Mouse (Mus musculus) cerebellum, adult 11 months (tissue): ENCODE data around the gene Crnkl1.

ENCODE experiments used
- DNase-seq: peaks from one replicate; pipeline ENCODE4 v3.0.0; 2022

Gene Crnkl1

DNA sequence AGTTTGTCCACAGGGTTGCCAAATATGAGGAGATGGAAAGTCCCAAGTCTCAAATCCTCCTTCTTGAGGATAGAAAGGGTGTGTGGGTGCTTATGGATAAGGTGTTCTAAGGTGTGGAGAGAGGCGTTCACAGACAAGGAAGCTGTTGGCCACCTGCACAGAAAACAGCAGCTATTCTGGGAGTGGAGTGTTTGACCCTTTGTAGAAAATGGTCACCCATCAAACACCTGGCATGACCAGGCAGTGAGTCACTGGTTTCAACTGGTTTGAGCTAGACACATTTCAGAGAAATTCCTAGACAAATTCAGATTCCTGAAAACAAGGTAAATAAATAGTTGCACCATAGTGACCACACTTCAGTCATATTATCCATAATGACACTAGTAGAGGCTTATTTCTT lies 62.7 kb downstream of the Crnkl1 start:
- no peak for DNase-seq

DNA sequence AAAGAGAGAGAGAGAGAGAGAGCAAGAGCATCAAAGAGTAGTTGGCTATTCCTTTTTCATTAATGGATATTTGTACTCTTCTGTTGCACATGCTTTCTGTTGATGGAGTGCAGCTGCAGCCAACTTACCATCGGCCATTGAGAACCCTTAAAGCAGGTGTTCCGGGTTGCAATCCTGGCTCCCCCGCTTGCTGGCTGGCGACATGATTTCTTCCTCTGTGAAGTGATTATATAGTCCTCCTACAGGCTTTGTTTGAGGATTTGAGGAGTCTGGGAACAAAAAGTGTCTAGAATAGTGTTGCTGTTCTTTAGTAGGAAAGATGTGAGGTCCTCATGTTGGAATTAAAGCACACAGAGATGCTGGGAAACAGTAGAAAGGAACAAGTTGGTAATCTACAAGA lies 63.5 kb downstream of the Crnkl1 start:
- no peak for DNase-seq
